Mouse (Mus musculus): Measurements from ENCODE around the gene Sema3b.

DNA sequence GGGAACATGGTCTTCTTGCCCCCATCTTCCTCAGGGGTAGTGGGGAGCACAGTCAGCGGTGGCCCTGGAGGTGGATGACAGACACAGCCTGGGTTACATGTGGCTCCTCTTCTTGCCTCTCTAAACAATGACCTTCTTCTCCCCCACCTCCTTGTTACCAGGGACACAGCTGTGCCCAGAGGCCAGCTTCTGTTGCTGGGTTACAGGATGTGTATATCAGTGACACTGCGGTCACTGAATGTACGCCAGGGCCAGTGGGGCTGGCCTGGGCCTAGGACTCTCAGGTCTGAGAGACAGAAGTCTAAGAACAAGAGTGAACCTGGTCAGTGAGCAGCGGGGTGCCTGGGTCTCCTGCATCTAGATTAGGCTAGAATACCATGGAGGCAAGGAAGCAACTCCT is 6.0 kb upstream of the Sema3b start:
- TF ChIP-seq POLR2A (IDR thresholded peaks at IDR 0.05; ENCODE audit: borderline replicate concordance, insufficient read depth, low read length) (no peak), CTCF (IDR thresholded peaks at IDR 0.05; ENCODE audit: borderline replicate concordance, insufficient read depth, low read depth, low read length) (no peak)
